Mouse (Mus musculus): ENCODE measurements around the gene Smok3a.

DNA sequence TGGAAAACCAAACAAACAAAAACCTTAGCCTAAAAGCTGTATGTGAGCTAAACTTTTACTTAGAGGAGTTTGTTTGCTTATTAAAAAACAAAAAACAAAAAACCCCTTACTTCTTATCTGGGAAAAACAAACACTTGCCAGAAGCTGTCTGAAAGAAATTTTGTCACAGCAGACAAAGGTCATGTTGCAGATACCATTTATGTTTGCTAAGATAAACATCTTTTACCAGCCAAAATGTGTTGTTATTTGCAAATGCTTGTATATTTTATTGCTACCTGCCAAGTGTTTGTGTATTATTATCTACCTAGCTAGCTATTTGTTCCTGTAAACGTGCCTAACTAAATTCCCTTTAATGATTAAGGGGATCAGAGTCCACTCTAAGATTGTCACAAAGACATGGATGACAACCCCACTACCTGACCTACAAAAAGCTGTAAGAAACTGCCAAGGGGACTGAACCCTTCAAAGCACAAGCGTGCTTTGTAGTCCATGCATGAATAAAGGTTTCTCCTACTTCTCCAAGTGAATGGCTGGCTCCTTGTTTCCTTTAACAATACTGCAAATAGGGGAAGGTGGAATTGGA is 62.3 kb downstream of the Smok3a start:
- TF ChIP-seq CTCF (IDR thresholded peaks at IDR 0.05; ENCODE audit: low read depth), result no peak
- no peak for TF ChIP-seq EP300 (IDR thresholded peaks at IDR 0.05; ENCODE audit: low read depth)
